Mouse (Mus musculus) midbrain, embryonic 12.5 days (tissue): ENCODE measurements around the gene Hoxb13. TPM values are rescaled to one million over a fixed set of nuclear protein-coding genes. Genes with fewer than 3 reads are reported as not detected.

Source experiments
- ATAC-seq: fragments of 200-750 bp; cut with Nextera tagmentation; 2 replicates; pipeline ENCODE4 v1.8.0; 2017; ENCODE audit warnings: low read depth, moderate TSS enrichment, moderate library complexity; ENCODE audit not compliant: low FRiP score
- H3K27ac ChIP-seq: fragments of 300-500 bp; sonication (generic); replicated peaks from 2 replicates; pipeline ENCODE4 v1.5.1; 2016; ENCODE audit warnings: mild to moderate bottlenecking
- H3K27me3 ChIP-seq: fragments of 300-500 bp; sonication (generic); 2 replicates; pipeline ENCODE4 v1.6.1; 2016; ENCODE audit warnings: mild to moderate bottlenecking
- H3K36me3 ChIP-seq: fragments of 300-500 bp; sonication (generic); 2 replicates; pipeline ENCODE4 v1.6.1; 2016
- H3K4me1 ChIP-seq: fragments of 300-500 bp; sonication (generic); 2 replicates; pipeline ENCODE4 v1.6.1; 2016
- H3K4me2 ChIP-seq: fragments of 300-500 bp; sonication (generic); replicated peaks from 2 replicates; pipeline ENCODE4 v1.6.1; 2016; ENCODE audit warnings: mild to moderate bottlenecking, moderate library complexity
- H3K4me3 ChIP-seq: fragments of 300-500 bp; sonication (generic); 2 replicates; pipeline ENCODE4 v1.5.1; 2016; ENCODE audit warnings: mild to moderate bottlenecking
- H3K9ac ChIP-seq: fragments of 300-500 bp; sonication (generic); replicated peaks from 2 replicates; pipeline ENCODE4 v1.6.1; 2016; ENCODE audit warnings: mild to moderate bottlenecking, moderate library complexity
- H3K9me3 ChIP-seq: fragments of 300-500 bp; sonication (generic); 2 replicates; pipeline ENCODE4 v1.6.1; 2016; ENCODE audit warnings: mild to moderate bottlenecking
- WGBS: fragments of 180-500 bp; shearing (Covaris S2); methylation state at CpG from one replicate; pipeline ENCODE4 v1.1.7; 2016; 5-methylcytosine and 5-hydroxymethylcytosine counted together
- polyA plus RNA-seq: library from polyadenylated mRNA; unstranded; fragments of >200 nt; fragmentation: Nextera tagmentation; extraction: Ambion mirVana; gene quantifications from 2 replicates; pipeline ENCODE4 v1.2.1, GENCODE M21; 2016

The Hoxb13 gene
- not detected in 2 replicates for polyA plus RNA-seq

GRCm38 (mm10) chr11:96193521-96194400 lies at the start of gene Hoxb13:
TSS of gene Hoxb13 (plus strand) at chr11:96194316.
- WGBS: under 1% methylated on average over 32 of the region's 35 CpGs
- peak within 1 kb of the TSS; percentile 14 for H3K4me2 ChIP-seq
- no peak for ATAC-seq

GRCm38 (mm10) chr11:96145622-96146270 lies 48.4 kb upstream of the Hoxb13 start:
- Histone ChIP-seq H3K9ac (0 out of 2 replicates have a peak overlapping the region, but pooled peaks have one; percentile 34), H3K4me3 (peak overlapping the region; percentile 20; the same call in 1 of the 2 replicates), H3K27me3 (peaks cover 65% of the 10 kb centered on the region), H3K4me2 (peak overlapping the region; percentile 45), H3K4me1 (peaks cover 10% of the 10 kb centered on the region; the same call in 1 of the 2 replicates), H3K27ac (no peak overlapping the region), H3K9me3 (no peaks in the 10 kb centered on the region), H3K36me3 (no peaks in the 10 kb centered on the region)
- no peak for ATAC-seq
- 5% methylated on average over 15 of the region's 15 CpGs for WGBS

More at GRCm38 (mm10) chr11:96193521-96194400, at the start of gene Hoxb13:
- peaks cover 12% of the 10 kb centered on the region; the same call in 1 of the 2 replicates for H3K4me1 ChIP-seq
- H3K4me3 ChIP-seq: 0 out of 2 replicates have a peak within 1 kb of the TSS, but pooled peaks have one; percentile 10
- H3K9ac ChIP-seq: no peak within 1 kb of the TSS
- H3K36me3 ChIP-seq: no peaks in the 10 kb centered on the region
- H3K9me3 ChIP-seq: no peaks in the 10 kb centered on the region
- no peak within 1 kb of the TSS for H3K27ac ChIP-seq
- peaks cover 98% of the 10 kb centered on the region for H3K27me3 ChIP-seq

DNA sequence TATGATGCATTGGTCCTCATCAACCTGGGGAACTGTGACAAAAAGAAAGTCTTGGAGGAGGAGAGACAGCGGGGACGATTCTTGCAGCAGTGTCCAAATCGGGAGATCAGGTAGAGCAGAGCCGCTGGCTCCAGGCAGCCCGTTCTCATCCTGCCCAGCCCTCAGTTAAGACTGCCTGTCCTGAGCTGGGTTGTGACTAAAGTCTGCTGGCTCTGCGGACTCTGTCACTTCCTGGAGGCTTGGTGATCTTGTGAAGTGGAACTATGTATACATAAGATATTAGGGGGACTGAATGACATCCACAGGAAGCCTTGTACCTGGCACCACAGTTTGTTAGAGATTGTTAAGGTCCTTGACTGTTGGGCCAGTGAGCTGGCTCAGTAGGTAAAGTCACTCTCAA lies 46.6 kb upstream of the Hoxb13 start:
- H3K27me3 ChIP-seq: peaks cover 82% of the 10 kb centered on the region
- ATAC-seq: no peak
- H3K4me2 ChIP-seq: no peak overlapping the region
- H3K4me1 ChIP-seq: peaks cover 10% of the 10 kb centered on the region; the same call in 1 of the 2 replicates
- no peaks in the 10 kb centered on the region for H3K9me3 ChIP-seq
- H3K27ac ChIP-seq: no peak overlapping the region
- no peaks in the 10 kb centered on the region for H3K36me3 ChIP-seq
- H3K4me3 ChIP-seq: no peak overlapping the region
- H3K9ac ChIP-seq: no peak overlapping the region
- 78% methylated on average over 6 of the region's 6 CpGs for WGBS

- H3K4me1 ChIP-seq: no peaks in the 10 kb centered on the region
- H3K27me3 ChIP-seq: peaks cover 78% of the 10 kb centered on the region
- no peak overlapping the region for H3K27ac ChIP-seq
- no peaks in the 10 kb centered on the region for H3K9me3 ChIP-seq
- no peak for ATAC-seq
- H3K4me3 ChIP-seq: no peak overlapping the region
- H3K36me3 ChIP-seq: no peaks in the 10 kb centered on the region
- 66% methylated on average over 12 of the region's 12 CpGs for WGBS
- H3K9ac ChIP-seq: no peak overlapping the region
- H3K4me2 ChIP-seq: no peak overlapping the region
Measured at GRCm38 (mm10) chr11:96164769-96165168, 29.3 kb upstream of the Hoxb13 start.

DNA sequence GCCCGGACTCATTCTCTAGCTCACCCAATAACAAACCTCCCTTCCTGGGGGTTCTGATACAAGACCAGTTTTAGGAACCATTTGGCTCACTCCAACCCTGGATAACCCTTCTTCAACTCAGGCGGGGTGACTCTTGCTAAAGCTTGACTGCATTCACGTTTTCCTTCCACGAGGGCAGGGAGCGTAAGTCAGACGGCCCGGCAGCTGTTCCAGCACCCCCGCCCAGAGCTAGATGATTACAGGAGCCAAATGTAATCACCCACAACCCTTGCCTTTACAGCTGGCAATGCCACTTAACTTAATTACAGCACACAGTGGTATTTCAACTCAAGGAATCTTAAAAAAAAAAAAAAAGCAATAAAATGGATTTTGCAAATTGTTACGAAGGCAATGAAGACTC lies 26.0 kb upstream of the Hoxb13 start:
- no peaks in the 10 kb centered on the region for H3K9me3 ChIP-seq
- H3K36me3 ChIP-seq: no peaks in the 10 kb centered on the region
- peaks cover 97% of the 10 kb centered on the region for H3K27me3 ChIP-seq
- no peaks in the 10 kb centered on the region; the same call in 1 of the 2 replicates for H3K4me1 ChIP-seq
- no peak overlapping the region for H3K4me2 ChIP-seq
- ATAC-seq: no peak
- no peak overlapping the region for H3K9ac ChIP-seq
- H3K27ac ChIP-seq: no peak overlapping the region
- no peak overlapping the region for H3K4me3 ChIP-seq
- WGBS: 33% methylated on average over 9 of the region's 9 CpGs

- no peak for ATAC-seq
- H3K9me3 ChIP-seq: no peaks in the 10 kb centered on the region
- no peaks in the 10 kb centered on the region; the same call in 1 of the 2 replicates for H3K4me1 ChIP-seq
- H3K4me2 ChIP-seq: no peak overlapping the region
- H3K27ac ChIP-seq: no peak overlapping the region
- no peak overlapping the region for H3K4me3 ChIP-seq
- no peak overlapping the region for H3K9ac ChIP-seq
- H3K27me3 ChIP-seq: peaks cover 98% of the 10 kb centered on the region
- 18% methylated on average over 7 of the region's 7 CpGs for WGBS
- no peaks in the 10 kb centered on the region for H3K36me3 ChIP-seq
Measured at GRCm38 (mm10) chr11:96169016-96169415, 25.1 kb upstream of the Hoxb13 start.

DNA sequence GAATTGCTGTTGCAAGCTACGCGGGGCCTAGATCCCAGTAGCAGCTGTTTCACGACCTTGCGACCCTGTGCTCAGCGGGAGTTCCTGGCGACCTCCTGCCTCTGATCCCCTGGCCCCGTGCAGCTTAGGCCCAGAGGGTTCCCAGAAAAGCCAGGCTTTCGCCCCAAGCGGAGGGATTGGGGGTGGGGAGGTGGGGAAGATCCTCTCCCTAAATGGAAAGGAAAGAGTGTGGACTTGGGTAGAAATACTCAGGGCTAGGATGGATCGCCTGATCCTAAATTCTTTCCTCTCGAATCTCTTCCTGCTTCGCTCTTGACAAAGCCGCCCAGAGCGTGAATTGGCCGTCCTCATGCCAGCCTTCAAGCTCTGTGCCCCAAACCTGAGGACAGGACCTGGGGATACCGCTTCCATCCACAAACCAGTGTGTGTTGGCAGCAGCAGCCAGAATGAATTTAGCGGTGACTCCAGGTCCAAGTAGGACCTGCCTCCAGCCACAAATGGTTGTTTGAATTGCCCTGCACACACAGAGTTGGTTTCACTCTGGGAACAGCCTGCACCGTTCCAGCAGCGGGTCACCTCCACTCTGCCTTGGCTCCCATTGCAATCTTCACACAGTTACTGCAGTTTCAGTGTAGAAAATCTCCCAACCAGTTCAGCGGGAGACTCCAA lies 23.3 kb upstream of the Hoxb13 start:
- WGBS: 0% methylated on average over 20 of the region's 20 CpGs
- Histone ChIP-seq H3K4me2 (no peak overlapping the region), H3K36me3 (no peaks in the 10 kb centered on the region)

GRCm38 (mm10) chr11:96171601-96172000 lies 22.5 kb upstream of the Hoxb13 start:
- H3K9ac ChIP-seq: no peak overlapping the region
- H3K9me3 ChIP-seq: no peaks in the 10 kb centered on the region
- no peak overlapping the region for H3K27ac ChIP-seq
- H3K4me1 ChIP-seq: no peaks in the 10 kb centered on the region; the same call in 1 of the 2 replicates
- ATAC-seq: no peak
- WGBS: 7% methylated on average over 3 of the region's 3 CpGs
- no peak overlapping the region for H3K4me2 ChIP-seq
- H3K36me3 ChIP-seq: no peaks in the 10 kb centered on the region
- peaks cover 100% of the 10 kb centered on the region for H3K27me3 ChIP-seq
- H3K4me3 ChIP-seq: no peak overlapping the region

More for the DNA sequence above, 23.3 kb upstream of the Hoxb13 start:
- H3K27me3 ChIP-seq: peaks cover 100% of the 10 kb centered on the region
- ATAC-seq: no peak
- H3K27ac ChIP-seq: no peak overlapping the region
- H3K9ac ChIP-seq: no peak overlapping the region
- no peaks in the 10 kb centered on the region for H3K9me3 ChIP-seq
- no peaks in the 10 kb centered on the region; the same call in 1 of the 2 replicates for H3K4me1 ChIP-seq
- H3K4me3 ChIP-seq: no peak overlapping the region

DNA sequence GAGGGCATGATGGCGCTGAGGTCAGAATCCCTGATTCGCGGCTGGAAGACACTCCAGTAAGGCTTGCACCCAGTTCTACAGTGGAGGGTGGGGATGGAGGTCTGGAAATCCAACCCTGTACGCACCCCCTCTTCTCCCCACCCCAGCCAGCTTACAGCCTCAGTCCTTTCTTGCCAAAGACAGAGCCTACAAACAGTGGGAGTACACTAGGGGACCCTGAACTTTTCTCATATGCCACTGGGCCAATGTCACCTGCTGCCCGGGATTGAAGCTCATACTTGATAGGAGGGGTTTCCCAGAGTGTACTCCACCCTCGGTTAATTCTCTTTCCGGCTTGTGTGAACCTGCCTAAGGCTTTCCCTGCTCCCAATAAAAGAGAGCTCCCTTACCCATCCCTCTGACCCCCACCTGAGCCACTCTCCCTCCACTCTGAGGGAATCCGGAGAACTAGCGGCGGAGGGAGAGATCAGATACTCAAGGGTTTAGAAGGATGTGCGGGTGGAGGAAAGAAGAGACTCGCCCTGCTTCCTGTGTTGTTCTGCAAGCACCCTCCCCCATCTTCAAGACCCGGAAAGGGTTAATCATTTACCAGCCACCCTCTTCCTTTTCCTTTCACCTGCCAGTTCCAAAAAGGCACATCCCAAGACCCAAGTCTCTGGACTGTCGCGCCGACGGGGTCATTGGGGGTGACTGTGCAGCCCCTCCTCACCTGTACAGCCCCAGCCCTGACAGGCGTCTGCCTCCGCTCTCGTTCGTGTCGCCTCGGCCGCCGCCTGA lies 21.4 kb upstream of the Hoxb13 start:
- Histone ChIP-seq H3K4me2 (no peak overlapping the region), H3K4me3 (no peak overlapping the region), H3K27me3 (peaks cover 98% of the 10 kb centered on the region), H3K36me3 (no peaks in the 10 kb centered on the region), H3K9me3 (no peaks in the 10 kb centered on the region), H3K27ac (no peak overlapping the region), H3K4me1 (no peaks in the 10 kb centered on the region; the same call in 1 of the 2 replicates), H3K9ac (no peak overlapping the region)
- WGBS: under 1% methylated on average over 25 of the region's 25 CpGs
- no peak for ATAC-seq

DNA sequence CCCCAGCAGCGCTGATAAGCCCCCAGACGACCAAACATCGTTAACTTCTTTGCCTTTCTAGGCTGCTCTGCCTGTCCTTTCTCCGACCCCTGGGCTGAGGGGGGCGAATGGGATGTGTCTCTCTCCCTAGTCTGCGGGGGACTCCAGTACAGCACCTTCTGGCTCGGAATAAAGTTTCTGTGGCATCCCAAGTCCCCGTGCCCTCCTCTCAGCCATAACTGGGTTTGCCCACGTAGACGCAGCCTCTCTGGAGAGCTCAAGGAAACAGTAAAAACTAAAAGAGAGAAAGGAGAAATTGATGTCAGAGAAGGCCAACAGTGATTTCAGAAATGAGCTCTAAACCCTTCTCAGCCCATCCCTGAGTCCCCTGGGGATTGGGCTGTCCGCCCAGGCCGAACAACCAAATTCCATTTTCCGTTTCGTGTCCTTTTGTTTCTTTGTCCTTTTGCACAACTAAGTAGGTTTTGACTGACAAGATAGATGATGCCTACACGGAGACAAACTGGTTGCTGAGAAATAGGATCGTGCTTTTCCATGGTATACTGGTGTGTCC lies 20.8 kb upstream of the Hoxb13 start:
- WGBS: 1% methylated on average over 16 of the region's 16 CpGs
- H3K9me3 ChIP-seq: no peaks in the 10 kb centered on the region
- no peaks in the 10 kb centered on the region for H3K36me3 ChIP-seq
- H3K27me3 ChIP-seq: peaks cover 98% of the 10 kb centered on the region
- no peak overlapping the region for H3K4me2 ChIP-seq
- ATAC-seq: no peak
- no peak overlapping the region for H3K27ac ChIP-seq
- no peak overlapping the region for H3K9ac ChIP-seq
- H3K4me3 ChIP-seq: no peak overlapping the region
- no peaks in the 10 kb centered on the region; the same call in 1 of the 2 replicates for H3K4me1 ChIP-seq

- no peak overlapping the region for H3K9ac ChIP-seq
- H3K4me1 ChIP-seq: no peaks in the 10 kb centered on the region; the same call in 1 of the 2 replicates
- no peak overlapping the region for H3K27ac ChIP-seq
- ATAC-seq: no peak
- H3K36me3 ChIP-seq: no peaks in the 10 kb centered on the region
- H3K9me3 ChIP-seq: no peaks in the 10 kb centered on the region
- no peak overlapping the region for H3K4me2 ChIP-seq
- H3K27me3 ChIP-seq: peaks cover 98% of the 10 kb centered on the region
- no peak overlapping the region for H3K4me3 ChIP-seq
- WGBS: under 1% methylated on average over 6 of the region's 6 CpGs
Measured at GRCm38 (mm10) chr11:96174881-96175280, 19.2 kb upstream of the Hoxb13 start.
